Mouse (Mus musculus): ENCODE data around the gene Mdk.

DNA sequence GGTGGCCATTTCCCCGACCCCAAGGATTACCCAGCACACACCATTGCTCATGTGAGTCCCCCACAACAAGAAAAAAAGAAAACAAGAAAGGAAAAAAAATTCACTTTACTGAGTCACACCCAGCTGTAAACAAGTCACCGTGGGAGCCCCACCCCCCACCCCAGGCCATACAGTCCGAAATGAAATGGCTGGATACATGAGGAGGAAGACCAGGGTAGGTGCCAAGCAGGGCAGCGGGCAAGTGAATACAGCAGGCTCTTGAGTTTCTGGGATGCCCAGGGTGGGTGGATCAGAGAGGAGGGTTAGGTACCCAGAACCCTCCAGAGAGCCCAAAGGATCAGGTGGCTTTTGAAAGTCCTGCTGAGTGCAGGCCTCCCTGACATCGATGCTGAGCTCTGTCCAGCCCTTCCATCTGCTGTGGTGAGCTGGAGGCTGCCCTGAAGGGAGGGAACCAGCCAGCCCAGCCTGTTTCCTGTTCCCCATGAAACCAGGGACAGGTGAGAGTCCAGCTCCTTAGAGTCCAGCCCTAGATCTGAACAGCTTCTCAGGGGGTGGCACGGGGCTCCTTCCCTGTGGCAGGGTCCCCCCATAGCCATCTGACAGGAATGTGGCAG lies 747 bp upstream of the Mdk start:
- TF ChIP-seq TAL1 (IDR thresholded peaks at IDR 0.05; ENCODE audit: low read length) (no peak), GATA1 (IDR thresholded peaks at IDR 0.05; ENCODE audit: low read length) (no peak)

All from erythroblast, embryonic 14.5 days (primary cell).